Mouse (Mus musculus) layer of hippocampus, postnatal 14 days (tissue): ENCODE measurements around the gene Cyb5d1. TPM values are rescaled to one million over a fixed set of nuclear protein-coding genes. Genes with fewer than 3 reads are reported as not detected.
A peak's percentile ranks its signal among the peaks of the same experiment; 100 is the strongest.

ENCODE experiments used
- DNase-seq, 2 experiments: peaks; one replicate each; pipeline ENCODE4 v3.0.0; 2021 to 2022; ENCODE audit warnings: low spot score in 2 of 2, mixed read lengths in 1 of 2
- long read RNA-seq, 2 experiments: library from polyadenylated mRNA; stranded (forward); transcript quantifications; one replicate each; pipeline ENCODE4 v2.0.0; 2021
- total RNA-seq, 2 experiments: library from RNA; stranded (reverse); gene quantifications; 2 replicates each; pipeline ENCODE4 v1.2.3; 2021

Gene Cyb5d1
- 10 to 100 TPM; 36.0 to 39.7 TPM for total RNA-seq
- long read RNA-seq, experiment 1, transcript Cyb5d1-201 (4 exons, 753 nt): major isoform, 6 of 16 reads
- long read RNA-seq, experiment 1, partial matches to known transcripts: 4 of 16 reads
- long read RNA-seq, experiment 1, other reads (novel, unspliced or antisense): 6 of 16 reads
- long read RNA-seq, experiment 2, transcript Cyb5d1-201 (4 exons, 753 nt): major isoform, 13 of 18 reads
- long read RNA-seq, experiment 2, partial matches to known transcripts: 1 of 18 reads
- long read RNA-seq, experiment 2, other reads (novel, unspliced or antisense): 4 of 18 reads

GRCm38 (mm10) chr11:69395235-69395633, at the start of gene Cyb5d1, which contains the start of gene Naa38:
Gene Cyb5d1 (minus strand): TSS chr11:69395631.
Gene Naa38 (plus strand): TSS chr11:69395487.
- peak; percentile 89 to 94 for DNase-seq

- no peak for DNase-seq
Measured at GRCm38 (mm10) chr11:69443328-69443727, 47.9 kb upstream of the Cyb5d1 start.

DNA sequence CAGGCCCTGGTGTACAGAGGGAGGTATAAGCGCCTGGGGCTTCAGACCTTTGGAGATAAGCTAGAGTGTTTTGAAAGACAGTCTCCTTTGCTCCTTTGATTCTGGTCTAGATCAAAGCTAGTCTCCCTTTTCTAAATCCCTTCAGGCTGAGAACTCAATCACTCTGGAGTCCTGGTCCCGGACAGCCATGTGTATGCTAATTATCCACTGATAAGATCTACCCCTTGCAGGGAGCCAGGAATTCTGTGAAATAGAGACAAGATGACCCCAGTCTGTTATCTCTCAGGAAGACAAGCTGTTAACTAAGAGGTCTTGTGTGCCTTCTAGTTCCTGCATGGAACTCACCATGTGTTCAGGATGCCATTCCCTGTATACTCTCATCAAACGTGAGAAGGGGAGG, 41.9 kb upstream of the Cyb5d1 start:
- no peak for DNase-seq

- no peak for DNase-seq
Measured at GRCm38 (mm10) chr11:69433189-69433588, 37.8 kb upstream of the Cyb5d1 start.

- DNase-seq: no peak
Measured at GRCm38 (mm10) chr11:69432640-69432982, 37.2 kb upstream of the Cyb5d1 start.

DNA sequence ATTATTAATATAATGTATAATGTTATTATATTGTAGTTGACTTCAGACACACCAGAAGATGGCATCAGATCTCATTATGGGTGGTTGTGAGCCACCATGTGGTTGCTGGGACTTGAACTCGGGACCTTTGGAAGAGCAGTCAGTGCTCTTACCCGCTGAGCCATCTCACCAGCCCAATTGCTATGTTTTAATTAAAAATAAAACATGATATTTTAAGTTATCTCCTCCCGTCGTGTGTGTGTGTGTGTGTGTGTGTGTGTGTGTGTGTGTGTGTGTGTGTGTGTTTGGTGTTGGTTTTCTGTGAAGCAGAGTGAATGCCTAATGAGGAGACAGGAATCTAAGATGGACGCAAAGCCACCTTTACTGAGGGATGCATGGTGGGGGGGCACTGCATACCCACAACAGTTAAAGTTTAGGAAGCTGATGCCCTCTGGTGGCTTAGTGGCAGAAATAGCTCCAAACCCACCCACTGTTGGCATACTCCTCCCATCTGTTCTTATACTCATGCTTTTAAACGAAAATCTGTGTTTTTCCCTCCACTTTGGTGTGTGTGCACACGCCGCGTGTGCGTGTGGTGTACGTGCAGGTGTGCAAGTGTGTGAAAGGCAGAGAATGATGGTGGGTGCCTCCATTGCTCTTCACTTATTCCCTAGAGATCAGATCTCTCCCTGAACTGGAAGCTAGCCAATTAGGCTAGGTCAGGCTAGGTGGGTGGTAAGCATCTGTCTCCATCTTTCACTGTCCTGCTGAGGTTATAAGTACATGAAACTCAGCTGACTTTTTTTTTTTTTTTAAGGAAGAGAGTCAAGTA, 36.6 kb upstream of the Cyb5d1 start:
- DNase-seq: peak; percentile 71 to 87

DNA sequence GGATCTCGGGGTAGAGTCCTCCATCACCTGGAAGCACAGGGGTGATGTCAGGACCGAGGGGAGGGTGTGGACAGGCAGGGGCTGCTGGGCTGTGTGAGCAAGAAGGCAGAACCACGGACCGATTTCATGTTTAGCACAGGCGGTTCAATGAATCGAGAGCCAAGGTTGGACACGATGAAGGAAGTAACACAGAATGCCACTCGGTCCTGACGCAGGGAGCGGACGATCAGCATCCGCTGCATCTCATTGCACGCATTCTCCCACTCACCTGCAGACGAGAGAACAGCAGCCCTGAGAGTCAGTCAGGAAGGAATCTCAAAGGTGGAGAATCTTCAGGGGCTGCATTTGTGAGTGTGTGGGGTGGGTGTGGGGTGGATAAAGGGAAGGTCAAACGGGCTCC, 35.2 kb upstream of the Cyb5d1 start:
- no peak for DNase-seq

DNA sequence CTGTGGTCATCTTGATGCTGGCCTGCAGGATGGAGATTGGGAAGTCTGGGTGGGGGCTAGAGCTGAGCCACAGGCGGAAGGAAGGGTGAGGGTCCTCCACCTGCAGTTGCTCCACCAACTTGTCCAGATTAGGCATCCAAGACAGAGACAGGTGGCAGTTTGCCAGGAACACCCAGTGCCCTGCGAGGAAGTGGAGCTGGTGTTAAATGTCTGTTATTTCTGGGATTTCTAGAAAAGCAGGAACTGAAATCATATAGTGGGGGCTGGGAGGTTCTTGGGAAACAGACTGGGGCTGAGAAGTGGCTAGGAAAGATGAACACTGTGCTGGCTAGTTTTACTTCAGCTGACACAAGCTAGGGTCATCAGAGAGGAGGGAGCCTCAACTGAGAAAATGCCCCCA, 33.9 kb upstream of the Cyb5d1 start:
- peak in 1 of 2 experiments; percentile 46 for DNase-seq

DNA sequence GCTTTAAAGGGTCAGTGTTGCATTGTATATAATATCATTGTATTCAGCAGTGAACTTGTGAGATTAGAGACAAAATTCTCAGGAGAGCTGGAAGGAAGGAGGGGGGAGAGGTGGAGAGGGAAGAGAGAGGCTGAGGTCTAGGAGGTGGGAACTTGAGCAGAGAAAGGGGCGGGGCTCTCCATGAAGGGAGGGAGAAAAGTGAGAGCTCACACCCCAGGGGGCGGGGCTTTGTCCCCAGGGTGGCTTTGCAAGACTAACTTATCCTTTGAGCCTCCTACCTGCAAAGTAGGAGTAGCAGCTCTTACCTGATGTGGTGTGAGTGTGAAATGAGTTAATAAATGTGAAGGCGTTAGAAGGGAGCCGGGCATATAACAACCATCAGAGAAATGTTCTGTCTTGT, 33.3 kb upstream of the Cyb5d1 start:
- DNase-seq: no peak

- no peak for DNase-seq
Measured at GRCm38 (mm10) chr11:69426246-69426645, 30.8 kb upstream of the Cyb5d1 start.

DNA sequence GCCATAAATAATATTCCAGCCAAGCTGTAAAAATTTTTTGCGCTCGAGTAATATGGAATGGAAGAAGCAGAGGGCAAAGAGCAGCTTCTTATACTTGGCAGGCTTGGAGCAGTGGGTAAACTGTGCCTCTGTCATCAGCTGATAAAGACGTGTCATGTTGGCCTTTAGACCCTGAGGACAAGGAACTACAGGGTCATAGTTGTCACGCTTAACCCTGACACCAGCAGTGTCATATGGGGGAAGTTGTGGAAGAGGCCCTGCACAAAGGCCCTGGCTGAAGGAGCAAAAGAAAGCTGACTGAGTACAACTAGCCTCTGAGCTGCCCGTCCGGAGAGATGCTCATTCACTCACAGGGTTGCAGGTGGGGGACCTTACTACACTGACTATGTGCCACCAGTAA, 28.5 kb upstream of the Cyb5d1 start:
- no peak for DNase-seq

GRCm38 (mm10) chr11:69422842-69423241, 27.4 kb upstream of the Cyb5d1 start:
- DNase-seq: no peak

- no peak for DNase-seq
Measured at GRCm38 (mm10) chr11:69421131-69421977, 25.9 kb upstream of the Cyb5d1 start.

DNA sequence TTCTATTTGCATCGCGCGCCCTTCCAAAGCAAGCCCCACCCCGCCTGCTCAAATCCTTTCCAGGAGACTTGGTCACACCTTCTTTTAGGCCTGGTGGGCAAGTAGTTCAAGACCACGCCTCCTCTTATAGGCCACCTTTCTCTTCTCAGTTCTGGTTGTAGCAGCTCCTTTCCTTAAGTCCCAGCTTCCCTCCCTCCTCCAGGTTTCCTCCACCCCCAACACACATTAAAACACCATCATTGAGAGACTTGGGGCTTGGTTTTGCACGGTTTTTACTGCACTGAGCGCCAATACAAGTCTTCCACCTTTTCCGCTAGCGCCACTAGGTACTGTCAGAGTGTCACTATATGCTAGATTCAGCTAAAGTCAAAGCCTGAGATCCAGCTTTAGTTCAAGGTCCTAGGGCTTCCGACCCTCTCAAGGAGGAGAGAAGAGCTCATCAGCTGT, 25.1 kb upstream of the Cyb5d1 start:
- no peak for DNase-seq

- DNase-seq: no peak
Measured at GRCm38 (mm10) chr11:69419813-69420553, 24.6 kb upstream of the Cyb5d1 start.

DNA sequence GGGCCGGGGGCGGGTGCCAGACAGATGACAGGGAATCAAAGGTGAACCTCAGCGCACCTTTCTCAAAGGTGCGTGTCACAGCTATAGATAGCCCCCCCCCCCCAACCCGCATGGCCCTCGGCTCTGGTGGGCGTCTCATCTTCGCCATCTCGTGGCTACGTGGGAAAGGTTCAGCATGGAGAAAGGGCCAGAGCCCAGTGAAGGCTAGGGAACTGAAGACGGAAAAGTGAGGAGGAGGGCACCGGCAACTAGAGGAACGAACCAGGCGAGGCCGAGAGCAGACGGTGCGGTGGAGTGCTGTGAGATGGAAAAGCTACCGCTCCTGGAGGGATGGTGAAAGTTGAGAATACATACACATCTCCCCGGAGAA, 24.0 kb upstream of the Cyb5d1 start:
- DNase-seq: no peak

GRCm38 (mm10) chr11:69418481-69419442, 23.3 kb upstream of the Cyb5d1 start:
- DNase-seq: peak; percentile 85 to 96

DNA sequence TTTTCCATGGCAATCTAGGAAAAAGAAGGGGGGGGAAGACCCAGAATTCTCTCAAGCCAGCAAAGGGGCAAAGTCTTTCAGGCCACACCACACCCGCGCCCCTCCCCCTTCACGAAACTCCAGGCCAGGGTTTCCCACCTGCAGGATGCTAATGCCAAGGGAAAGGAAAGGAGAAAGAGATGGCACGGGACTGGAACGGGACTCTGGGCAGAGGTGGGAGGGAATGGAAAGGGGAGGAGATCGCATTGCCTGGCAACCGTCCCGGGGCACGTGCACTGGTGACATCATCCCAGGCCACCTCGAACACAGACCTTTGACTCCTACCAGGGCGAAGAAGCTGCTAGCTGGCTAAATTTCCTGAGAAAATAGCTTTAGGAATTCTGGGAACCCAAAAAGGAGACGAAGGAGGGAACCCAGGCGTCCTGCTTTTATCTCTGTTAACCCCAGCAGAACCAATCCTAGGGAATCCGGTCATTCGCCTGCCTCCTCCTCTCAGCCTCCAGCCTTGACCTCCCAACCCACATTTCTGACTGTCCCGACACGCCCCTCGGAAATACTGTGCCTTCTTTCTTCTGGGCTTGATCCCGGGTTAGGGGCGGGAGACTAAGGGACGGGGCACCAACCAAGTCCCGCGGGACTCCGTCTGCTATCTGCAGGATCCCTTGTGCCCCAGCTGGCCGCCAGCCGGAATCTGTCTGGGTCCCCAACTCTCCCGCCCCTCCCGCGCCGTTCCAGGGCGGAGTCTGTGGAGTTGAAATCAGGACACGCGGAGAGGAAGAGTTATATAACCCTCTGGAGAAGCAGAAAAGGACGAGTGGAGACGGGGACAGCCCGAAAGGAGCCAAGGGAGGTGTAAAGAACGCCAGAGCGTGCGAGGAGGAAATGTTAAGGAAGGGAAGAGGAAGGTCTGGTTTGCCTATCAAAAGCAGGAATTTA, 22.3 kb upstream of the Cyb5d1 start:
- DNase-seq: peak; percentile 92 to 96
